Mouse (Mus musculus): Measurements from ENCODE around the gene Cst6.

Gene Cst6

DNA sequence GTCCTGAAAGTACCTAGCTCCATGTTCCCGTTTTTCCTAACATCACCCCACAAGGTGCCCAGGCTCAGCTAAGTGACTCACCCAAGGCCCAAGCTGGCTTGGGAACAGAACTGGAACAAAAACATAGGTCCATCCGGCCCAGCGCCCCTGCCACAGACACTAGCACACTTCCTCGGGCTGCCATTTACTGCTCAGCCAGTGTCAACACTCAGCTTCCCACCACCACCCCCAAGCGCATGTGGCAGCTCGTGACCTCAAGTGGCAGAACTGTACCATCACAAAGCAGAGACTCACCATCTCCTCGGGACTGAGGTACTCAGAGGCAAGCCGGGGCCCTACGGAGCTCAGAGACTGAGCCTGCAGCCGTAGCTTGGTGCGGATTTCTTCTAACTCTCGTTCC, 34.0 kb upstream of the Cst6 start:
- peaks cover 64% of the 10 kb centered on the region for H3K4me1 ChIP-seq (replicated peaks; ENCODE audit: low read depth, low read length)
- TF ChIP-seq NANOG (IDR thresholded peaks at IDR 0.05; ENCODE audit: borderline replicate concordance, low read length) (no peak), CTCF (conservative IDR thresholded peaks at IDR 0.05; ENCODE audit: low read length) (no peak), POU5F1 (IDR thresholded peaks at IDR 0.05; ENCODE audit: borderline replicate concordance, low read length) (no peak)
- H3K27me3 ChIP-seq (ENCODE audit: insufficient read depth, low read length), result no peaks in the 10 kb centered on the region
- H3K9me3 ChIP-seq (ENCODE audit: low read length), result no peaks in the 10 kb centered on the region
- H3K4me3 ChIP-seq (replicated peaks; ENCODE audit: low read length), result no peak overlapping the region
- peaks cover 88% of the 10 kb centered on the region for H3K36me3 ChIP-seq (ENCODE audit: insufficient read depth, low read length)

- Histone ChIP-seq H3K27me3 (ENCODE audit: insufficient read depth, low read length) (no peaks in the 10 kb centered on the region), H3K4me1 (replicated peaks; ENCODE audit: low read depth, low read length) (peaks cover 36% of the 10 kb centered on the region), H3K36me3 (ENCODE audit: insufficient read depth, low read length) (peaks cover 69% of the 10 kb centered on the region), H3K9me3 (ENCODE audit: low read length) (no peaks in the 10 kb centered on the region), H3K4me3 (replicated peaks; ENCODE audit: low read length) (no peak overlapping the region)
- TF ChIP-seq POU5F1 (IDR thresholded peaks at IDR 0.05; ENCODE audit: borderline replicate concordance, low read length) (no peak), NANOG (IDR thresholded peaks at IDR 0.05; ENCODE audit: borderline replicate concordance, low read length) (no peak), CTCF (conservative IDR thresholded peaks at IDR 0.05; ENCODE audit: low read length) (no peak)
Observed at GRCm38 (mm10) chr19:5377446-5377845, 28.1 kb upstream of the Cst6 start.

DNA sequence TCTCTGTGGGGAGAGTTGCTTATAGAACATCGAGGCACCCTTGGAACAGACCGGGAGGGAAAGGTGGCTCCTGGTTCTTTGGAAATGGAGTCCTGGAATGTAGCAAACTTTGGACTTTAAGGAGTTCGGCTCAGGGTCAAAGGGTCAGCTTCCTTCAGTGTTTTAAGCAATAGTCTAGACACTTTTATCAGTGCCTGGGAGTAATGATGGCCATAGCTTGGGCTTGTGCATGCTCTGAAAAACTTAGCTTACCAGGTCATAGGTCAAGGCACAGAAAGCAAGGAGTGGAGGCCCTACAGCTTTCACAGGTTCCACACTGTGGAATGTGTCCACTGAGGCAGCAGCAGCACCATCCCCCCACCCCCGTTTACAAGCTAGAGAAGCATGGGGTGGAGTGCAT, 25.4 kb upstream of the Cst6 start:
- peaks cover 68% of the 10 kb centered on the region for H3K36me3 ChIP-seq (ENCODE audit: insufficient read depth, low read length)
- H3K4me1 ChIP-seq (replicated peaks; ENCODE audit: low read depth, low read length), result peaks cover 31% of the 10 kb centered on the region
- TF ChIP-seq POU5F1 (IDR thresholded peaks at IDR 0.05; ENCODE audit: borderline replicate concordance, low read length), result no peak
- TF ChIP-seq CTCF (conservative IDR thresholded peaks at IDR 0.05; ENCODE audit: low read length), result no peak
- no peak for TF ChIP-seq NANOG (IDR thresholded peaks at IDR 0.05; ENCODE audit: borderline replicate concordance, low read length)
- no peaks in the 10 kb centered on the region for H3K9me3 ChIP-seq (ENCODE audit: low read length)
- no peaks in the 10 kb centered on the region for H3K27me3 ChIP-seq (ENCODE audit: insufficient read depth, low read length)
- no peak overlapping the region for H3K4me3 ChIP-seq (replicated peaks; ENCODE audit: low read length)

DNA sequence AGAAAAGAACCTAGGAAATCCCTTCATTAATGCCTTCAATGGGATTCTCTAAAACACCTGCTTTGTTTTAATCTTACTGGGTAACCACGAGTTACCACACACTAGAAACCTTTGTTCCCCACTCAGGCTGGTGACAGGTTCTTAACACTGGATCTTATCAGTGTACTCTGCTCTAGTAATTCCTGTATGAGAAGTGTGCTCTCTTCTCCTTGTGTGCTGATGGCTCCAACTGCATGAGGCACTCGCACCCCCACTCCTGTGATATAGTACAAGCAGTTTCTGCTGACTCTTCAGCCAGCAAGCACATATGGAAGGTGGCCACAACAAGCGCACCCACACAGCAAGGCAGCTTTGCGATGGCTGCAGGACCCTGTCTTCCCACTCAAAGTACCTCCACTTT, 24.8 kb upstream of the Cst6 start:
- Histone ChIP-seq H3K9me3 (ENCODE audit: low read length) (no peaks in the 10 kb centered on the region), H3K36me3 (ENCODE audit: insufficient read depth, low read length) (peaks cover 68% of the 10 kb centered on the region), H3K4me1 (replicated peaks; ENCODE audit: low read depth, low read length) (peaks cover 35% of the 10 kb centered on the region), H3K4me3 (replicated peaks; ENCODE audit: low read length) (no peak overlapping the region), H3K27me3 (ENCODE audit: insufficient read depth, low read length) (no peaks in the 10 kb centered on the region)
- no peak for TF ChIP-seq NANOG (IDR thresholded peaks at IDR 0.05; ENCODE audit: borderline replicate concordance, low read length)
- no peak for TF ChIP-seq CTCF (conservative IDR thresholded peaks at IDR 0.05; ENCODE audit: low read length)
- no peak for TF ChIP-seq POU5F1 (IDR thresholded peaks at IDR 0.05; ENCODE audit: borderline replicate concordance, low read length)

- Histone ChIP-seq H3K4me3 (replicated peaks; ENCODE audit: low read length) (no peak overlapping the region), H3K27me3 (ENCODE audit: insufficient read depth, low read length) (no peaks in the 10 kb centered on the region), H3K36me3 (ENCODE audit: insufficient read depth, low read length) (peaks cover 67% of the 10 kb centered on the region), H3K4me1 (replicated peaks; ENCODE audit: low read depth, low read length) (peaks cover 47% of the 10 kb centered on the region), H3K9me3 (ENCODE audit: low read length) (no peaks in the 10 kb centered on the region)
- no peak for TF ChIP-seq NANOG (IDR thresholded peaks at IDR 0.05; ENCODE audit: borderline replicate concordance, low read length)
- TF ChIP-seq POU5F1 (IDR thresholded peaks at IDR 0.05; ENCODE audit: borderline replicate concordance, low read length), result no peak
- no peak for TF ChIP-seq CTCF (conservative IDR thresholded peaks at IDR 0.05; ENCODE audit: low read length)
Observed at GRCm38 (mm10) chr19:5372724-5373123, 23.4 kb upstream of the Cst6 start.

- peaks cover 48% of the 10 kb centered on the region for H3K4me1 ChIP-seq (replicated peaks; ENCODE audit: low read depth, low read length)
- H3K4me3 ChIP-seq (replicated peaks; ENCODE audit: low read length), result no peak overlapping the region
- no peaks in the 10 kb centered on the region for H3K27me3 ChIP-seq (ENCODE audit: insufficient read depth, low read length)
- no peaks in the 10 kb centered on the region for H3K9me3 ChIP-seq (ENCODE audit: low read length)
- TF ChIP-seq CTCF (conservative IDR thresholded peaks at IDR 0.05; ENCODE audit: low read length), result peak; percentile 40
- no peak for TF ChIP-seq NANOG (IDR thresholded peaks at IDR 0.05; ENCODE audit: borderline replicate concordance, low read length)
- H3K36me3 ChIP-seq (ENCODE audit: insufficient read depth, low read length), result peaks cover 63% of the 10 kb centered on the region
Observed at GRCm38 (mm10) chr19:5370932-5371331, 21.6 kb upstream of the Cst6 start.

- Histone ChIP-seq H3K4me3 (replicated peaks; ENCODE audit: low read length) (peak overlapping the region; percentile 99), H3K9me3 (ENCODE audit: low read length) (no peaks in the 10 kb centered on the region), H3K4me1 (replicated peaks; ENCODE audit: low read depth, low read length) (peaks cover 63% of the 10 kb centered on the region), H3K27me3 (ENCODE audit: insufficient read depth, low read length) (no peaks in the 10 kb centered on the region), H3K36me3 (ENCODE audit: insufficient read depth, low read length) (peaks cover 74% of the 10 kb centered on the region)
- TF ChIP-seq CTCF (conservative IDR thresholded peaks at IDR 0.05; ENCODE audit: low read length), result 0 out of 2 replicates have a peak, but pooled peaks have one; percentile 19
- TF ChIP-seq NANOG (IDR thresholded peaks at IDR 0.05; ENCODE audit: borderline replicate concordance, low read length), result no peak
- TF ChIP-seq POU5F1 (IDR thresholded peaks at IDR 0.05; ENCODE audit: borderline replicate concordance, low read length), result no peak
Observed at GRCm38 (mm10) chr19:5367455-5367854, 18.1 kb upstream of the Cst6 start.

- H3K9me3 ChIP-seq (ENCODE audit: low read length), result no peaks in the 10 kb centered on the region
- no peaks in the 10 kb centered on the region for H3K27me3 ChIP-seq (ENCODE audit: insufficient read depth, low read length)
- H3K4me1 ChIP-seq (replicated peaks; ENCODE audit: low read depth, low read length), result peaks cover 67% of the 10 kb centered on the region
- no peak for TF ChIP-seq POU5F1 (IDR thresholded peaks at IDR 0.05; ENCODE audit: borderline replicate concordance, low read length)
- H3K4me3 ChIP-seq (replicated peaks; ENCODE audit: low read length), result peak within 1 kb of the TSS; percentile 99
- peaks cover 69% of the 10 kb centered on the region for H3K36me3 ChIP-seq (ENCODE audit: insufficient read depth, low read length)
Observed at GRCm38 (mm10) chr19:5367053-5367359, 17.6 kb upstream of the Cst6 start, which contains the start of gene Banf1. Gene Banf1 (minus strand): TSS chr19:5367168.

DNA sequence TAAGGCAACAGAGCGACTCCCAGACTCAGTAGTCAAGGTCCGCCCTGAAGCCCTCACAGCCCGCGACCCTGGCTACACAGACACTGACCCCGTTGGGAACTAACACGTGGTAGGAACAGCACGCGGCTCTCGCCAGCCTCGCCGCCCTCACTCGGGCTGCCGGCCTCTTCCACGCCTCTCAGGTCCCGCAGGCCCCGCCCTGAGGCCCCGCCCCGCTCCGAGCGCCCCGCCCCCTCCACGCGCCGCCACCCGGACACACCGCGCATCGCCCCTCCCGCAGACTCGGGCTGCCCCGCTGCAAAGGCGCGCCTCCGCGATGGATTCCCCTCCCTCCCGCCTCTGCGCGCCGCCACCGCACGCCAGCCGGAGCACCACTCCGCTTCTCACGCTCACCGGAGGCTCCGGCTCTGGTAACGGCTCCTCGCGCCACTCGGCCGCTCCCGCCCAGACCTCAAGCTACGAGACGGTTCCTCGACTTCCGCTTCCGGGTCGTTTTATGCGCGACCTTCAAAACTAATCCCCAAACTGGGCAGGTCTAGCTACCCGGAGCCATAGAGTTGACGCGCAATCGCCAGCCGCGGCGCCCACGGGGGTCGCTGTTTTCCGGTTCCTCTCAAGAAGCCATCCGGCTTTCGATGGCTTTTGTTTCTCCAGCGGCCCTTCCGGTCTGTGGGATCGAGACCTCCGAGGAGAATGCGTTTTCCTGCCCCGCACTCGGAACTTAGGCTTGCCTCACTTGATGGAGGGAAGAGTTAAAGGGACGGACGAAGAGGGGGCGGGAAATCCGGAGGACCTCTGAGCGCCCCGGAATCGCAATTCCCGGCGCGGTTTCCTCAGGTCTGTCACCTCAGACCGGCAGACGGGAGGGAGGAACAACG, 17.0 kb upstream of the Cst6 start, which contains the start of gene Eif1ad:
TSS of gene Eif1ad (plus strand) at position 567 of the 878 bp plus-strand sequence.
- TF ChIP-seq POU5F1 (IDR thresholded peaks at IDR 0.05; ENCODE audit: borderline replicate concordance, low read length) (peak; percentile 36; the same call in 1 of the 2 replicates), NANOG (IDR thresholded peaks at IDR 0.05; ENCODE audit: borderline replicate concordance, low read length) (no peak), CTCF (conservative IDR thresholded peaks at IDR 0.05; ENCODE audit: low read length) (no peak)
- Histone ChIP-seq H3K36me3 (ENCODE audit: insufficient read depth, low read length) (peaks cover 63% of the 10 kb centered on the region), H3K27me3 (ENCODE audit: insufficient read depth, low read length) (no peaks in the 10 kb centered on the region), H3K4me1 (replicated peaks; ENCODE audit: low read depth, low read length) (peaks cover 73% of the 10 kb centered on the region), H3K9me3 (ENCODE audit: low read length) (no peaks in the 10 kb centered on the region), H3K4me3 (replicated peaks; ENCODE audit: low read length) (peak within 1 kb of the TSS; percentile 99)
